Mouse (Mus musculus): ENCODE results near the gene Elf1.
"Not testable (repeated sequence)": the region's sequence is repeated elsewhere in the genome, so short reads cannot be mapped to it uniquely, and the experiment has no call there.

The Elf1 gene

GRCm38 (mm10) chr14:79480624-79481338 lies at the start of gene Elf1:
Elf1 (plus strand) TSS chr14:79481194.
- DNase-seq (ENCODE audit: low spot score): peak; percentile 87

GRCm38 (mm10) chr14:79434068-79434467 lies 46.9 kb upstream of the Elf1 start:
- DNase-seq (ENCODE audit: low spot score): no peak

- no peak for DNase-seq (ENCODE audit: low spot score)
Measured at GRCm38 (mm10) chr14:79440655-79441054, 40.3 kb upstream of the Elf1 start.

- DNase-seq (ENCODE audit: low spot score): no peak
Measured at GRCm38 (mm10) chr14:79441441-79441840, 39.6 kb upstream of the Elf1 start.

GRCm38 (mm10) chr14:79444601-79445000 lies 36.4 kb upstream of the Elf1 start:
- DNase-seq (ENCODE audit: low spot score): no peak

- DNase-seq (ENCODE audit: low spot score): no peak
Measured at GRCm38 (mm10) chr14:79445055-79445620, 35.9 kb upstream of the Elf1 start.

- DNase-seq (ENCODE audit: low spot score): peak; percentile 84
Measured at GRCm38 (mm10) chr14:79451681-79452590, 29.1 kb upstream of the Elf1 start, which contains the start of gene Kbtbd6. Kbtbd6 (plus strand) TSS chr14:79451835.

- DNase-seq (ENCODE audit: low spot score): not testable (repeated sequence)
Measured at GRCm38 (mm10) chr14:79452591-79452934, 28.4 kb upstream of the Elf1 start.

- DNase-seq (ENCODE audit: low spot score): no peak
Measured at GRCm38 (mm10) chr14:79460401-79460800, 20.6 kb upstream of the Elf1 start.

GRCm38 (mm10) chr14:79460988-79461387 lies 20.0 kb upstream of the Elf1 start:
- no peak for DNase-seq (ENCODE audit: low spot score)

- DNase-seq (ENCODE audit: low spot score): no peak
Measured at GRCm38 (mm10) chr14:79465623-79466022, 15.4 kb upstream of the Elf1 start.

GRCm38 (mm10) chr14:79467621-79468020 lies 13.4 kb upstream of the Elf1 start:
- no peak for DNase-seq (ENCODE audit: low spot score)

GRCm38 (mm10) chr14:79473384-79473783 lies 7.6 kb upstream of the Elf1 start:
- no peak for DNase-seq (ENCODE audit: low spot score)

- peak; percentile 93 for DNase-seq (ENCODE audit: low spot score)
Measured at GRCm38 (mm10) chr14:79481339-79482151, 551 bp downstream of the Elf1 start, which contains the start of gene Wbp4. Wbp4 (minus strand) TSS chr14:79481520.

GRCm38 (mm10) chr14:79482251-79482661 lies 1.3 kb downstream of the Elf1 start:
- DNase-seq (ENCODE audit: low spot score): peak; percentile 17

GRCm38 (mm10) chr14:79482747-79483355 lies 1.9 kb downstream of the Elf1 start:
- no peak for DNase-seq (ENCODE audit: low spot score)

GRCm38 (mm10) chr14:79483611-79484120 lies 2.7 kb downstream of the Elf1 start:
- DNase-seq (ENCODE audit: low spot score): no peak

- DNase-seq (ENCODE audit: low spot score): no peak
Measured at GRCm38 (mm10) chr14:79486617-79486992, 5.6 kb downstream of the Elf1 start.

- peak; percentile 29 for DNase-seq (ENCODE audit: low spot score)
Measured at GRCm38 (mm10) chr14:79486993-79487731, 6.2 kb downstream of the Elf1 start.

GRCm38 (mm10) chr14:79488531-79488930 lies 7.5 kb downstream of the Elf1 start:
- DNase-seq (ENCODE audit: low spot score): no peak
